Mouse (Mus musculus): ENCODE data around the gene Aar2.

GRCm38 (mm10) chr2:156518306-156518705, 29.1 kb upstream of the Aar2 start:
- no peak for TF ChIP-seq CTCF (IDR thresholded peaks at IDR 0.05; ENCODE audit: low read depth, low read length)
- TF ChIP-seq POLR2A (IDR thresholded peaks at IDR 0.05; ENCODE audit: extremely low read depth, insufficient read depth, low read length) = no peak
